Mouse (Mus musculus) embryonic facial prominence, embryonic 15.5 days (tissue): Measurements from ENCODE around the gene Tent4a. TPM values are rescaled to one million over a fixed set of nuclear protein-coding genes. Genes with fewer than 3 reads are reported as not detected.
A peak's percentile ranks its signal among the peaks of the same experiment; 100 is the strongest.

Experiments used
- ATAC-seq: fragments of 200-750 bp; cut with Nextera tagmentation; 2 replicates; pipeline ENCODE4 v1.8.0; 2017; ENCODE audit warnings: low read depth, moderate TSS enrichment; ENCODE audit not compliant: insufficient number of reproducible peaks, low FRiP score, low TSS enrichment
- H3K27ac ChIP-seq: fragments of 300-500 bp; sonication (generic); replicated peaks from 2 replicates; pipeline ENCODE4 v1.5.1; 2015; ENCODE audit warnings: mild to moderate bottlenecking, inconsistent platforms
- H3K27me3 ChIP-seq: fragments of 300-500 bp; sonication (generic); 2 replicates; pipeline ENCODE4 v1.6.1; 2015; ENCODE audit warnings: inconsistent platforms
- H3K36me3 ChIP-seq: fragments of 300-500 bp; sonication (generic); 2 replicates; pipeline ENCODE4 v1.6.1; 2015; ENCODE audit warnings: mild to moderate bottlenecking, inconsistent platforms
- H3K4me1 ChIP-seq: fragments of 300-500 bp; sonication (generic); 2 replicates; pipeline ENCODE4 v1.6.1; 2015; ENCODE audit warnings: inconsistent platforms
- H3K4me2 ChIP-seq: fragments of 300-500 bp; sonication (generic); replicated peaks from 2 replicates; pipeline ENCODE4 v1.6.1; 2015; ENCODE audit warnings: mild to moderate bottlenecking, inconsistent platforms
- H3K4me3 ChIP-seq: fragments of 300-500 bp; sonication (generic); replicated peaks from 2 replicates; pipeline ENCODE4 v1.5.1; 2015; ENCODE audit warnings: mild to moderate bottlenecking, inconsistent platforms
- H3K9ac ChIP-seq: fragments of 300-500 bp; sonication (generic); 2 replicates; pipeline ENCODE4 v1.6.1; 2015; ENCODE audit warnings: inconsistent platforms
- H3K9me3 ChIP-seq: fragments of 300-500 bp; sonication (generic); replicated peaks from 2 replicates; pipeline ENCODE4 v1.6.1; 2016; ENCODE audit warnings: inconsistent platforms
- WGBS: fragments of 180-500 bp; shearing (Covaris S2); methylation state at CpG from one replicate; pipeline ENCODE4 v1.1.7; 2015; 5-methylcytosine and 5-hydroxymethylcytosine counted together
- polyA plus RNA-seq: library from polyadenylated mRNA; unstranded; fragments of >200 nt; fragmentation: Nextera tagmentation; extraction: Ambion mirVana; gene quantifications from 2 replicates; pipeline ENCODE4 v1.2.1, GENCODE M21; 2015

The Tent4a gene
- polyA plus RNA-seq, 1 experiment from 2014 or later, result 6.0 TPM

DNA sequence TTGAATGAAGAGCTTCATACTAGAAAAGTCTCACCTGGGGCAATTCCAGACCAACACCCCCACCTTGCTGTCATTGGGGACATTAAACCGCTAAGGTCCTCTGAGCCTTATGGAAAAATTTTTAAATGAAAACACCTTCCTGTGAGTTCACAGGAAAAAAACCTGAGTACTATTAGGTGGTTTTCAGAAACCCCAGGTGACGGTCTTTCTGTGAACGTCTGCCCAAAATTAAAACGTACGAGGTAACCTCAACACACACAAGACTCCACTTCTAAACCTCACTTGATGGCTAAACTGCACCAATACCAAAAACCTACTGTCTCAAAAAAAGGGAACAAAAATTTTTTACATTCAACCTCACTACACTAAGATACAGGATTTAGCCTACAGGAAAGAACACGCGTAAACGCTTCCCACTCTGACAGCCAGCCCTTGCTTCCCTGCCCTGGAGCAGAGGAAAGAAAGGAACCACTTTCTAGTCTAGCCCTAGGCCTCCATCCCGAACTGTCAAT is 1.5 kb downstream of the Tent4a start:
- peaks cover 56% of the 10 kb centered on the region for H3K4me1 ChIP-seq
- peak overlapping the region; percentile 78 for H3K4me2 ChIP-seq
- WGBS, result under 1% methylated on average over 9 of the region's 9 CpGs
- peak overlapping the region; percentile 93 for H3K4me3 ChIP-seq
- H3K36me3 ChIP-seq, result peaks cover 8% of the 10 kb centered on the region; the same call in 1 of the 2 replicates
- no peaks in the 10 kb centered on the region for H3K9me3 ChIP-seq
- peak overlapping the region; percentile 95 for H3K27ac ChIP-seq
- no peaks in the 10 kb centered on the region for H3K27me3 ChIP-seq
- H3K9ac ChIP-seq, result peak overlapping the region; percentile 75
- ATAC-seq, result no peak

DNA sequence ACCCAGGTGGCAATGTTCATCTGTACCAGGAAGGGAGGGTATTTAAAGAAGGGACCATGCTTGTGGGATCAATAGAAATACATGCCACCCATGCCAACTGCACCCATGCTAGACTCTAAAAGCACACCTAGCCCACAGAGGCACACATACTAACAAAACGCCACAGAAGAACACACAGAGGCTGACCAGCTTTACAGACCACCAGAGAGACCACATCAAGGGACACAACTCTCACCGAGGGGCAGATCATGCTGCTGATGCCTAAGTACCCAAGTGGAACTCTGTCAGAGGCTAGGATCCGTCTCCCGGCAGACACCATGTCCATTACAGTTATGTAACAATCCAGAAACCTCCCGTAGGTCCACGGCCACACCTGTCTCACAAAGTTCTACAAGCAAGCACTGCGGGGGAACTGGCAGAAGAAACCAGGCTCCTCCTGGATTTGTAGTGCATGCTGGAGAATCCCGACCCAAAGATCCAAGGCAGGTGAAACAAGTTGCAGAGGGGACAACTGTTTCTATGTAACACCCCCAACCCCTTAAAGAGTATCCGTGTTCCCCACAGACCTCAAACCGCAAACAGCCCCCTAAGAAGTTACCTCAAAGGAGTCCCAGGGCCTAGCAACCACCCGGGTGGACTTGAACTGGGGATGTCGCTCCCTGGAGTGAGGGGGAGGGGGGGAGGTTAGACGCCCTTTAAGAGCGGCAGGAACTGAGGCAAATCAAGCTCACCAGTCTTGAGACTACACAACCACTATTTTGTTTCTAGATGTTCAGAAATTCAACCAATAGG is 2.1 kb downstream of the Tent4a start:
- peak overlapping the region; percentile 93 for H3K4me3 ChIP-seq
- H3K9me3 ChIP-seq, result no peaks in the 10 kb centered on the region
- 14% methylated on average over 14 of the region's 14 CpGs for WGBS
- H3K9ac ChIP-seq, result peak overlapping the region; percentile 28
- H3K27me3 ChIP-seq, result no peaks in the 10 kb centered on the region
- peaks cover 58% of the 10 kb centered on the region for H3K4me1 ChIP-seq
- no peak for ATAC-seq
- H3K4me2 ChIP-seq, result peak overlapping the region; percentile 78
- H3K36me3 ChIP-seq, result peaks cover 8% of the 10 kb centered on the region; the same call in 1 of the 2 replicates
- no peak overlapping the region for H3K27ac ChIP-seq

DNA sequence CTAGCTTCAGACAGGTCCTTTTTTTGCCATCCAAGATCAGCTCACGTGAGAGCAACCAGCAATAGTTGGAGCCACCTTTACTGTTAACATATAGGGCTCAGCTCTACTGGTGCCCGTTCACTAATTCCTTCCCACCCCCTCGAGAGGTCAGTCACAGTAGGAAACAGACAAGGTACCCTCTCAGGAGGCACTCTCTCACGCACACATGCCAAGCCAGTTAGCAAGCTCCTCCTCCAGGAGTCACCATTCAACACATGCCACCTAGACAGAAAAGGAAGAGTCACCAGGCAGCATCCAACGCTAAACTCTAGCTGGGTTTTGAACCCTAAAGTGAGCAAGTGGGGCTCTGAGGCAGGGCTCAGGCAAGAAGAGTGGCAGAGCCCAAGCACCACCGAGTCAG is 3.0 kb downstream of the Tent4a start:
- Histone ChIP-seq H3K27ac (no peak overlapping the region), H3K4me3 (peak overlapping the region; percentile 93), H3K9ac (no peak overlapping the region), H3K27me3 (no peaks in the 10 kb centered on the region), H3K4me1 (peaks cover 59% of the 10 kb centered on the region), H3K4me2 (peak overlapping the region; percentile 78), H3K9me3 (no peaks in the 10 kb centered on the region), H3K36me3 (peaks cover 8% of the 10 kb centered on the region; the same call in 1 of the 2 replicates)
- no peak for ATAC-seq
- WGBS, result 38% methylated on average over 6 of the region's 6 CpGs

DNA sequence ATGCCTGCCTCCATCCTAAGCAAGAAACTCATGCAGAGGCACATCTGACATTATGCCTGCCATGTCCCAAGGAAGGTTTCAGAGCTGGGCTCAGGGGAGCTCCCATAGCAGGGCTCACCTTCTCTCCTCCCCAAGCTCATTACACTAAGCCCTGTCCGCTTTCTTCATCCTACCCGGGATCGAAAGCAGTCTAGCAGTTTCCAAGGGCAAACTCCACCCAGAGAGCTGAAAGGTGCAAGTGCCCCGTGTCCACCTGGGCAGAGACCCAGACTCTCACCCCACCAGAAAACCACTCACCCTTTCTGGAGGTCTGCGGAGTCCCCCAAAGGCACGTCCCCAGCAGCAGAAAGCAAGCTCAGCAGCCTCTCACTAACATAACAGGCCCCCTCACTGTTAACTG is 3.5 kb downstream of the Tent4a start:
- peak overlapping the region; percentile 93; the same call in 1 of the 2 replicates for H3K4me3 ChIP-seq
- peaks cover 8% of the 10 kb centered on the region; the same call in 1 of the 2 replicates for H3K36me3 ChIP-seq
- no peak overlapping the region for H3K9ac ChIP-seq
- no peaks in the 10 kb centered on the region for H3K27me3 ChIP-seq
- peaks cover 61% of the 10 kb centered on the region for H3K4me1 ChIP-seq
- H3K27ac ChIP-seq, result no peak overlapping the region
- H3K9me3 ChIP-seq, result no peaks in the 10 kb centered on the region
- no peak for ATAC-seq
- peak overlapping the region; percentile 78 for H3K4me2 ChIP-seq
- WGBS, result 83% methylated on average over 6 of the region's 6 CpGs

DNA sequence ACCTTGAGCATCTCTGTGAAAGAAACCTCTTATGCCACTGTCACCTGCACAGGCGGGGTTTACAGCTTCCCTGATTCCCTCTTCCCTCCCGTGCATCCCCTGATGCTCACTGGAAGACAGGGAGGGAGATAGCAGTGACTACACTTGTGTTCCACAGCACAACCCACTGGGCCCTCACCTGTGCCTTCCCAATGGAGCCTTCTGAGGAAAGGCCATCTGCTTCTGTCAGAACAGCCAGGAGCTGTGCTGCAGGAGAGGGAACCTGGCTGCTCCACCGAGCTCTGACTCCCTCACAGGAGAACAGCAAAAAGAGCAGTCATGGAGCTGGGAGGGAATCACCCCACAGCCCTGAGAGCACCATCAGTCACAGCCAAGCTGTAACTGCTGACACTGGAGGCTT is 4.3 kb downstream of the Tent4a start:
- Histone ChIP-seq H3K4me1 (peaks cover 60% of the 10 kb centered on the region), H3K9ac (no peak overlapping the region)

DNA sequence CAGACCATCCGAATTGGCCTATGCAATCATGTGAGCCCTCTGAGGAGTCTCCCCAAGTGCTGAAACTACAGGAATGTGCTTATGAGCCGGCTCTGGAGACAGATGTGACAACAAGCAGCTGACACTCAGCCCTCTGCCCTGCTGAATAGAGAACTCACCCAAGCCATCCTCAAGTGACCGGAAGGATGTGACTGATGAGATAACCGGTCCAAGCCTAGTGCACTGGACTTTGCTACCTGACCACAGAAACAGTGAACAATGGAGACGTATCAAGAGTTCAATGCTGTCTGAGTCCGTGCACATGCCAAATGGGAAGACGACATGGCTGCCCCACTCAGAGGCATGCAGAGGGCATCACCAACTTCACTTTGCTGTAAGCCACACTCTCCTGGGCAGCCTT is 5.9 kb downstream of the Tent4a start:
- Histone ChIP-seq H3K27ac (no peak overlapping the region), H3K36me3 (peaks cover 8% of the 10 kb centered on the region; the same call in 1 of the 2 replicates), H3K9ac (no peak overlapping the region), H3K9me3 (no peaks in the 10 kb centered on the region), H3K27me3 (no peaks in the 10 kb centered on the region), H3K4me1 (peaks cover 68% of the 10 kb centered on the region), H3K4me2 (no peak overlapping the region), H3K4me3 (no peak overlapping the region)
- WGBS, result 77% methylated on average over 7 of the region's 7 CpGs
- no peak for ATAC-seq

More for the DNA sequence above, 4.3 kb downstream of the Tent4a start:
- H3K9me3 ChIP-seq, result no peaks in the 10 kb centered on the region
- 82% methylated on average over 3 of the region's 3 CpGs for WGBS
- H3K27me3 ChIP-seq, result no peaks in the 10 kb centered on the region
- H3K36me3 ChIP-seq, result peaks cover 8% of the 10 kb centered on the region; the same call in 1 of the 2 replicates
- no peak overlapping the region for H3K4me2 ChIP-seq
- no peak overlapping the region for H3K27ac ChIP-seq
- H3K4me3 ChIP-seq, result no peak overlapping the region
- ATAC-seq, result no peak

DNA sequence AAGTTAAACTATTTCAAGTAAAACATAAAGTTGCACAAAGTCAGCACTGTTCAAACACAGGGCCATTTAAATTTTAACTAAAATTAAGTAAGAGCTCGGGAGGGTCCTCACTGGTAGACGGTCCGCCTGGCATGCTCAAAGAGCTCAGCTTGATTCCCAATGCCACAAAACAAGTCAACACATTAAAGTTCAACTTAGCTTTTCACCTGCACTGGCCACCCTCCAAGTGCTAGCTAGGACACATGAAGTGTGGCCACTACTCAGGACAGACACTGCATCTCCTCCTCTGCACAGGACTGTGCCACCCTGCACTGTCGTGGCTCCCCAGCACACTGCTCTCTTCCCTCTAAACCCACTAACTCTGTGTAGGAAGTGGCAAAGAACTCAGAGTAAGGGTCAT is 8.6 kb downstream of the Tent4a start:
- no peak overlapping the region for H3K4me3 ChIP-seq
- H3K36me3 ChIP-seq, result peaks cover 8% of the 10 kb centered on the region; the same call in 1 of the 2 replicates
- no peaks in the 10 kb centered on the region for H3K9me3 ChIP-seq
- no peak overlapping the region for H3K9ac ChIP-seq
- H3K4me1 ChIP-seq, result peaks cover 61% of the 10 kb centered on the region
- ATAC-seq, result no peak
- 66% methylated on average over 4 of the region's 4 CpGs for WGBS
- no peak overlapping the region for H3K27ac ChIP-seq
- H3K4me2 ChIP-seq, result no peak overlapping the region
- H3K27me3 ChIP-seq, result no peaks in the 10 kb centered on the region

DNA sequence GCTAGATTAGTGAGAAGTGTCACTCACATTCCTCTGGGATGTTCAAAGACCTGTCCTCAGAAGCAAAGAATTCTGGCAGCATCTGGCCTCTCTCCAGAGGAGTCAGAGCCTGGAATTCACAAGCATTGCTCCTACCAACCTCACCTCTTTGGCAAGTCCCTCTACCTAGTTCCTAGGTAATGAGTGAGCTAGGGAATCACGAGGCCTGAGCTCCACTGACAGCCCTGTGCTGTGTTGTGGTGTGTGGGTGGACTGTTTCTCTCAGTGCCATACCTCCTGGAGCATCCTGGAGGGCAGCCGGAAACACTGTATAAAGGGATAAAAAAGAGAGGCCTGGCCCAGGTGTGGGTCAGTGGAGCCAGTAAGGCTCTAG is 10.3 kb downstream of the Tent4a start:
- Histone ChIP-seq H3K27ac (no peak overlapping the region), H3K4me2 (no peak overlapping the region), H3K4me1 (peaks cover 50% of the 10 kb centered on the region), H3K9me3 (no peaks in the 10 kb centered on the region), H3K27me3 (no peaks in the 10 kb centered on the region), H3K9ac (no peak overlapping the region), H3K4me3 (no peak overlapping the region), H3K36me3 (no peaks in the 10 kb centered on the region)
- WGBS, result 75% methylated on average over 2 of the region's 2 CpGs
- ATAC-seq, result no peak

DNA sequence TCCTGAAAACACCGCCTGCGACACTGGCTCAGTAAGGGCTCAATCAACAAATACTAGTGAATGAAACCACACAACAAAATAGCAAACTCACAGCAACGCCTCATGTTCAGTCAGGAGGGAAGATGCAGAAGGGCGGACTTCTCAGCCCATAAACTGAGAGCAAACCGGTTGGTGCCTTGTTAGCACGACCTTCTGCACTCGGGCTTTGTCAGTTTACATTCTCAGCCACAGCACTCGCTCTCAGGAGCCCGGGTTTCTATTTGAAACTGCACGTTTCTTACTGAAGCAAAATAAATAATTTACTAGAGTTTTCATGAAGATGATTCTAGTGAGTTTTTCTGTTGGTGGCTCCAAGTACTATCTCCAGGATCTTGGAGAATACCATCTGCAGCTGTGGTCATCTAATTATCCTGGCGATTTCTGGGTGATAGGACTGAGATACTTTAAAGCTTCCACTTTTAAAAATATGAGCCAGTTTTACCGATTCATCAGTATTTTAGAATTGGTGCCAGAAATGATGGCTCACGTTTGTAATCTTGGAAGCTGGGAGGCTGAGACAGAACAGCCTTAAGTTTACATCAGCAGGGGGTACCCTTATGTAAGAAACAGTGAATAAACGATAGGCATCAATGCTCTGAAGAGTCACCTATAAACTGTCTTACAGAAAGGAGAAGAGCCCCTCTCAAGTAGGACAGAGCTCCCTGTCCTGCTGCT is 10.8 kb downstream of the Tent4a start:
- H3K36me3 ChIP-seq, result no peaks in the 10 kb centered on the region
- no peaks in the 10 kb centered on the region for H3K9me3 ChIP-seq
- no peak overlapping the region for H3K4me3 ChIP-seq
- H3K4me2 ChIP-seq, result no peak overlapping the region
- ATAC-seq, result no peak
- peaks cover 47% of the 10 kb centered on the region for H3K4me1 ChIP-seq
- WGBS, result 61% methylated on average over 14 of the region's 14 CpGs
- no peak overlapping the region for H3K9ac ChIP-seq
- H3K27ac ChIP-seq, result no peak overlapping the region
- no peaks in the 10 kb centered on the region for H3K27me3 ChIP-seq

DNA sequence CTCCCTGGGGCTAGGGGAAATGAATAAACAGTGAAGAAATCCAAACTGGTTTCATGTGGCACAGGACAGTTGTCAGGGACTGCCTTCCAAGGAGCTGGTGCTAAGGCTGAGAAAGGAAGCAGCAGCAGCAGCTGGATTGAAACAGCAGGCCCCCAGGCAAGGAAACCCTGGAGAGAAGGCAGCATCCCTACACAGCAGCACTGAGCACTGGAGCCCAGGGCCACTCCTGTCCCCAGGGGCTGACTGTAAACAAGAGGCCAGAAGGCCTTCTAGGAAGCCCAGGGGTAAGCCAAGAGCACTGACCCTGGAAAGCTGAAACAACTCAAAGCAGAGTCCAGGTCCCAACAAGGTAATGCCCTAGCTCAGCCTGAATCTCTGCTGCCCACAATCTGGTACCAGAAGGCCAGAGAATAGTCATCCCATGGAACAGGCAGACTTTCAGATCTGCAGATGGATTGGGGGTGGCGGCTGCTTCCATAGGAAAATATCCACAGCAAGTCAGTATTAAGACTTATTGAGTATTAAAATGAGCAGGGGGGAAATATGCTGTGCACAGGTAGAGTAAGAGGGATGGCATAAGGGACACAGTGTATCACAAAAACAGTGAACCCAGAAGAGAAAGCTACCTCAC is 12.1 kb downstream of the Tent4a start:
- Histone ChIP-seq H3K27me3 (no peaks in the 10 kb centered on the region), H3K9me3 (no peaks in the 10 kb centered on the region), H3K27ac (no peak overlapping the region), H3K4me1 (peaks cover 44% of the 10 kb centered on the region), H3K4me3 (no peak overlapping the region), H3K4me2 (no peak overlapping the region), H3K9ac (no peak overlapping the region), H3K36me3 (no peaks in the 10 kb centered on the region)
- WGBS, result 91% methylated on average over 1 of the region's 1 CpGs
- ATAC-seq, result no peak

DNA sequence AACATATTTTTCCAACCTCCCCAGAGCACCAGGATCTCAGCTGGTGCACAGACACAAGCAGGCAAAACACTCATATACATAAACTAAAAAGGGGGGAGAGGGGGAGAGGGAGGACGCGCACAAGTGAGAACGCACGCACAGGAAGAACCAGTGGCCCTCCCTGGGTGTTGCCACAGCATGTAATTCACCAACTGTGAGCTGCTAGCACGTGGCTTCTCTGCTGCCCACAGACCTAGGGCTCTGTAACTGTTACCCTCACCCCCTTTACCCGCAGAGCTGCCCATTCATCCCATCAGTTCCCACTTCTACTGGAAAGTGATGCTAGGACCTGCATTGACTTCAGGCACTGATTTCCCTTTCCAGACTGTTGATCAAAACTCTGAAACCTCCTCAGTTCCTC is 15.3 kb downstream of the Tent4a start:
- Histone ChIP-seq H3K4me3 (no peak overlapping the region), H3K36me3 (0 out of 2 replicates have a peak, but pooled peaks cover 5% of the 10 kb centered on the region), H3K9me3 (no peaks in the 10 kb centered on the region), H3K27me3 (no peaks in the 10 kb centered on the region), H3K9ac (no peak overlapping the region), H3K27ac (no peak overlapping the region), H3K4me1 (peaks cover 25% of the 10 kb centered on the region), H3K4me2 (no peak overlapping the region)
- WGBS, result 77% methylated on average over 6 of the region's 6 CpGs
- ATAC-seq, result no peak
